Mouse (Mus musculus) midbrain, embryonic 15.5 days (tissue): ENCODE measurements around the gene Rhobtb1. TPM values are rescaled to one million over a fixed set of nuclear protein-coding genes. Genes with fewer than 3 reads are reported as not detected.
A peak's percentile ranks its signal among the peaks of the same experiment; 100 is the strongest.

ENCODE experiments used
- ATAC-seq: fragments of 200-750 bp; cut with Nextera tagmentation; replicated peaks from 2 replicates; pipeline ENCODE4 v1.8.0; 2017; ENCODE audit warnings: moderate TSS enrichment
- H3K27ac ChIP-seq: fragments of 300-500 bp; sonication (generic); 2 replicates; pipeline ENCODE4 v1.5.1; 2015; ENCODE audit warnings: mild to moderate bottlenecking, inconsistent platforms
- H3K27me3 ChIP-seq: fragments of 300-500 bp; sonication (generic); replicated peaks from 2 replicates; pipeline ENCODE4 v1.6.1; 2015; ENCODE audit warnings: inconsistent platforms
- H3K36me3 ChIP-seq: fragments of 300-500 bp; sonication (generic); replicated peaks from 2 replicates; pipeline ENCODE4 v1.6.1; 2015; ENCODE audit warnings: inconsistent platforms
- H3K4me1 ChIP-seq: fragments of 300-500 bp; sonication (generic); 2 replicates; pipeline ENCODE4 v1.6.1; 2015; ENCODE audit warnings: inconsistent platforms
- H3K4me2 ChIP-seq: fragments of 300-500 bp; sonication (generic); 2 replicates; pipeline ENCODE4 v1.6.1; 2015; ENCODE audit warnings: inconsistent platforms, mild to moderate bottlenecking, moderate library complexity
- H3K4me3 ChIP-seq: fragments of 300-500 bp; sonication (generic); 2 replicates; pipeline ENCODE4 v1.5.1; 2015; ENCODE audit warnings: mild to moderate bottlenecking, inconsistent platforms
- H3K9ac ChIP-seq: fragments of 300-500 bp; sonication (generic); 2 replicates; pipeline ENCODE4 v1.6.1; 2015; ENCODE audit warnings: mild to moderate bottlenecking, inconsistent platforms
- H3K9me3 ChIP-seq: fragments of 300-500 bp; sonication (generic); 2 replicates; pipeline ENCODE4 v1.6.1; 2016; ENCODE audit warnings: inconsistent platforms
- WGBS: fragments of 180-500 bp; shearing (Covaris S2); methylation state at CpG from one replicate; pipeline ENCODE4 v1.1.7; 2015; ENCODE audit warnings: mixed read lengths; 5-methylcytosine and 5-hydroxymethylcytosine counted together
- polyA plus RNA-seq: library from polyadenylated mRNA; unstranded; fragments of >200 nt; fragmentation: Nextera tagmentation; extraction: Ambion mirVana; gene quantifications from 2 replicates; pipeline ENCODE4 v1.2.1, GENCODE M21; 2015

The Rhobtb1 gene
- polyA plus RNA-seq, 1 experiment from 2014 or later: 17.7 TPM

DNA sequence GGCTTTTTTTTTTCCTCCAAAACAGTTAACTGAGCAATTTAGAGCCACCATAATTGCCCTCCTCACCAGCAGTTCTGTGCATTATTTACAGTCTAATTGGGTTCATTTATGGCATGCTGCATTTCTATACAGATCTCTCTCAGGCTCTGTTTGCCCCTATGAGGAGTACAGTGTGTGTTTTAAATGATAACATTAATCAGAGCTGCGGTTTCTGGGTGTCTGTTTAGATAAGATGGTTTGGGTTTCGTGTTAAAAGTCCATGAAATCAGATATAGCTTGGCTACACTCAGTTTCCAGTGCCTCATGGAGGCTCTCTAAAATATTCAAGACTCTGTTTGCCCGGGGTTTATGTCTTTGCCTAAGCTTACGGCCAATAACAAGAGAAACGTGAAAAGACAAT, 104.4 kb downstream of the Rhobtb1 start:
- no peak overlapping the region for H3K27ac ChIP-seq
- 43% methylated on average over 5 of the region's 5 CpGs for WGBS

DNA sequence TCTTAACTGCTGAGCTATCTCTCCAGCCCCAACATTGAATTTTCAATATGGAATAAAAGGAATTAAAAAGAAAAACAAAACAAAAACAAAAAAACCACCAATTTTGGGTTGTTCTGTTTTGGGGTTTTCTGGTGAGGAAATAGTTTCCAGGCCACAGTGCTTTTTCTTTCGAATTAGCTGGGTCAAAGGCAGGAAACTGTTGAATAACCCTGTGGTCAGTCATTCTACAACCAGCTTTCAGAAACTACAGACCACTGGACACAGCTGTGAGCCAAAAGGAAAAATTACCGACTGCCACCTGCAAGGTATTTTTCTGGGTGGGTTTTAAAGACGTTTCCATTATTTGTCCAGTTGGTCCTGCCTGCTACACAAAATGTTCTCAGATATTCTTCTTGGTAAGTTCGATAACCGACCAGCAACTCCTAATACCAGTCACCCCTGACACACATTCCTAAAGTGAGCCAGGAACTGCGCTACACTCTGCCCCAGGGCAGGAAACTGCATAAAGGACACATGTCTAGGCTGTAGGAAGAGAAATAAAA, 106.4 kb downstream of the Rhobtb1 start:
- H3K27me3 ChIP-seq: no peaks in the 10 kb centered on the region
- H3K9me3 ChIP-seq: no peaks in the 10 kb centered on the region
- no peak overlapping the region for H3K4me2 ChIP-seq
- no peak overlapping the region for H3K27ac ChIP-seq
- 85% methylated on average over 6 of the region's 6 CpGs for WGBS
- peaks cover 12% of the 10 kb centered on the region for H3K4me1 ChIP-seq
- no peaks in the 10 kb centered on the region for H3K36me3 ChIP-seq
- no peak overlapping the region for H3K4me3 ChIP-seq
- H3K9ac ChIP-seq: no peak overlapping the region
- ATAC-seq: no peak

More for the DNA sequence above, 104.4 kb downstream of the Rhobtb1 start:
- peaks cover 12% of the 10 kb centered on the region for H3K4me1 ChIP-seq
- no peak overlapping the region for H3K4me2 ChIP-seq
- no peaks in the 10 kb centered on the region for H3K36me3 ChIP-seq
- no peak overlapping the region for H3K9ac ChIP-seq
- H3K9me3 ChIP-seq: no peaks in the 10 kb centered on the region
- no peak for ATAC-seq
- no peak overlapping the region for H3K4me3 ChIP-seq
- H3K27me3 ChIP-seq: no peaks in the 10 kb centered on the region

DNA sequence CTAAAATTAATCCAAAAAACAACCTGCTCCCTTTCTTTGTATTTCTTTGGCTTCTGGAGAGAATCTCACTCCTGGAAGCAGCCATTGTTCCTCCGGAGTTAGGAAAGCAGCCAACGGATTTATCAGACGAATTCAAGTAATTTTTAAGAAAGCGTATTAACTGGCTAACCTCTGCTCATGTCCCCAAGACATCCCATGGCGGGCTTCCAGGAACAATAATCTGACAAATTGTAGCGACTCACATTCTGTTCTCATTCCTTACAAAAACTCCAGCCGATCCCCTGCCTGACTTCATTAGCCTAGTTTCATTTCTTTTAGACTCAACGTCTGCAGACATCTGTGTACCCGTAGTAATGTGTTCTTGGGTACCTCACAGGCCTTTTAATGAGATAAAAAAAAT, 107.4 kb downstream of the Rhobtb1 start:
- no peak overlapping the region for H3K27ac ChIP-seq
- no peak for ATAC-seq
- H3K36me3 ChIP-seq: no peaks in the 10 kb centered on the region
- H3K9me3 ChIP-seq: no peaks in the 10 kb centered on the region
- H3K4me3 ChIP-seq: no peak overlapping the region
- peaks cover 12% of the 10 kb centered on the region for H3K4me1 ChIP-seq
- H3K4me2 ChIP-seq: no peak overlapping the region
- H3K27me3 ChIP-seq: no peaks in the 10 kb centered on the region
- no peak overlapping the region for H3K9ac ChIP-seq
- 45% methylated on average over 9 of the region's 9 CpGs for WGBS

DNA sequence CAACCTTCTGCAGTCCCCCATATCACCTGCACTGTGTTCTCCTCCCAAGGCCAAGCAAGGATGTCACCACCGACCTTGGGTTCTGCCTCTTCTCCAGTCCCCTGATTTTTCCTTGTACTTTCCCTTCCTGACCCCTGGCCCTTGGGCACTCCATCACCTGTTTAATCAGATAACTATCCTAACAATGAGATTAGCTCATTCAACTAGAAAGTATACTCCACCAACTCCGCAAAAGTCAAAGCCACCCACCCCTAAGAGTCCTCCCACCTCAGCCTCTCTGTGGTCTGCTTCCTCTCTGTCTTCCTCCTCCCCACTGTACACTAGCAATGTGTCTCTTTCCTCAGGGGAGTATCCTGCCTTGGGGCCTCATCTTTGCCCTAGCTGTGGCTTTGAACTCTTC, 107.9 kb downstream of the Rhobtb1 start:
- Histone ChIP-seq H3K4me2 (no peak overlapping the region), H3K27me3 (no peaks in the 10 kb centered on the region), H3K27ac (no peak overlapping the region), H3K9ac (no peak overlapping the region), H3K9me3 (no peaks in the 10 kb centered on the region), H3K4me1 (peaks cover 11% of the 10 kb centered on the region), H3K36me3 (no peaks in the 10 kb centered on the region), H3K4me3 (no peak overlapping the region)
- WGBS: 82% methylated on average over 2 of the region's 2 CpGs
- no peak for ATAC-seq

DNA sequence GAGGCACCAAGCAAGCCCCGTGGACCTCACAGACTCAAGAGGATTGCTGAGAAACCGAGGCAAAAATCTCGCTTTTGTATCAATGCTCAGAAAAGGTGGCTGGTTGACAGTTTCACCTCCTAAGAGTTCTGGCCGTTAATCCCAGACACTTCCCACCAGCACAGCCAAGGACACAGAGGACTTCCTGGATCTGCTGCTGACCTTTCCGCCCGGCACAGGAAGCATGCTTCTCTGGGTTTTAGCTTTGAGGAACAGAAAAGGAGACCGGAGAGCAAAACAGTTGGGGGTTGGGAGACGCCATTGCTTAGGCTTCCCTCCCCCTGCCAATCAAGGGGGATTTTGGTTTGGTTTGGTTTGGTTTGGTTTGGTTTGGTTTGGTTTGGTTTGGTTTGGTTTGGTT, 108.7 kb downstream of the Rhobtb1 start:
- WGBS: 90% methylated on average over 8 of the region's 8 CpGs
- Histone ChIP-seq H3K36me3 (no peaks in the 10 kb centered on the region), H3K27me3 (no peaks in the 10 kb centered on the region), H3K4me2 (no peak overlapping the region), H3K9me3 (no peaks in the 10 kb centered on the region), H3K9ac (no peak overlapping the region), H3K4me1 (peaks cover 7% of the 10 kb centered on the region; the same call in 1 of the 2 replicates), H3K27ac (no peak overlapping the region), H3K4me3 (no peak overlapping the region)
- ATAC-seq: no peak

DNA sequence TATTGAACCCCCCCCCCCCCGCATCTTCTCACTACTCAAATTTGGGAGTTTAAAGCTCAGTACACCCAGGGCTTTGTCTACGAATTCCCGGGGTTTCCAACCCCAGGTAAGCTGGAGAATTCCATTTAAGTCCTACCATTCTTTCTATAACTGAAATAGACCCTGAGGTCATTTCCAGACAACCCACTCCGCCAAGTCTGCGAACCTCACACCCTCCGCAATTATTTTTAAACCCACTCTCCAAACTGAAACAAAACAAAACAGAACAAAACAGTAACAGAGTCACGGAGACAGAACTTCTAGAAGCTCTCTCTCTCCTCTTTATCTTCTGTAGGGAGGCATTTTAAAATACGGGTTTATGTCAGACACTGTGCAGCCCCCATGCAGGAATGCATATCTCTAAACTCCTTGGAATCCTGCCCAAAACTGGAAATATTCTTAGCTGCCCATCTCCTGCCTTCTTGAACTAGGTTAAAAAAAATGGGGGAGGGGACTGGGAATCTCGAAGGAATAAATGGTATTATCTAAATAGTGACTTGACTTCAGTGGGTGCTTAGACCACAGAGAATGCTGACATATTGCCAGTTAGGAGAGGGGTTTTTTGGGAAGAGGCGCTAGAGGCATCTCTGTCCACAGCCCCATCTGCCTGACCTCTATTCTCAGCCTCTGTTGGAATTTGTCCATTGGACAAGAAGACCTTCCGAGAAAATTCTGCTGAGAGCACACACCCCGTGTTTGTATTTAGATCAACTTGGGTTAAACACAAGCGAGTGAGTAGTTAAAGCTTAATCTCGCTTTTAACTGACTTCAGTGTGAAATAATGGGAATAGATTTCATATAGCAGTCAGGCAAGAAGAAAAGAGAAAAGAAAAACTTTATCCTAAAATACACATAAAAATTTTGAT, 111.9 kb downstream of the Rhobtb1 start:
- H3K9me3 ChIP-seq: no peaks in the 10 kb centered on the region
- WGBS: 75% methylated on average over 14 of the region's 14 CpGs
- H3K4me2 ChIP-seq: no peak overlapping the region
- no peaks in the 10 kb centered on the region for H3K27me3 ChIP-seq
- H3K36me3 ChIP-seq: no peaks in the 10 kb centered on the region
- H3K27ac ChIP-seq: no peak overlapping the region
- H3K4me1 ChIP-seq: peaks cover 4% of the 10 kb centered on the region; the same call in 1 of the 2 replicates
- ATAC-seq: no peak
- H3K4me3 ChIP-seq: no peak overlapping the region
- no peak overlapping the region for H3K9ac ChIP-seq

DNA sequence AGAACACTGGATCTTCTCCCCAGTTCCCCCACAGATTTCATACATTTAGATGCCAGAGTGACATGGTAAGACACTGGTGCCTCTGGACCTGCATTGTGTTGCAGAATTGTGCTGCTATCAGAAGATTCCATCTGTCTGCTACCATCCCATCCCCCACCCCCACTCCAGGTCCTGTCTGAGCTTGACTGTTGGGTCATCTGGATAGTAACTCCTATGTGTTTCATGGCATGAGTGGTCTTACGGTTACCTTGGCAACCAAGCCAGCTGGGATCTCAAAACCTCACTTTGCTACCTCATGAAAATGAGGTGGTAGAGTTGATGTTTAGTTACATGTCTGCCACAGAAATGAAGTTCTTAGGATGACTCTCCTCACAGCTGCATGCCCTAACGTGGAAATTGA, 112.7 kb downstream of the Rhobtb1 start:
- Histone ChIP-seq H3K9ac (no peak overlapping the region), H3K4me3 (no peak overlapping the region), H3K27me3 (no peaks in the 10 kb centered on the region), H3K4me2 (no peak overlapping the region), H3K27ac (no peak overlapping the region), H3K9me3 (no peaks in the 10 kb centered on the region), H3K4me1 (peaks cover 8% of the 10 kb centered on the region; the same call in 1 of the 2 replicates), H3K36me3 (no peaks in the 10 kb centered on the region)
- 0 out of 2 replicates have a peak, but pooled peaks have one; percentile 42 for ATAC-seq
- WGBS: 63% methylated on average over 2 of the region's 2 CpGs

DNA sequence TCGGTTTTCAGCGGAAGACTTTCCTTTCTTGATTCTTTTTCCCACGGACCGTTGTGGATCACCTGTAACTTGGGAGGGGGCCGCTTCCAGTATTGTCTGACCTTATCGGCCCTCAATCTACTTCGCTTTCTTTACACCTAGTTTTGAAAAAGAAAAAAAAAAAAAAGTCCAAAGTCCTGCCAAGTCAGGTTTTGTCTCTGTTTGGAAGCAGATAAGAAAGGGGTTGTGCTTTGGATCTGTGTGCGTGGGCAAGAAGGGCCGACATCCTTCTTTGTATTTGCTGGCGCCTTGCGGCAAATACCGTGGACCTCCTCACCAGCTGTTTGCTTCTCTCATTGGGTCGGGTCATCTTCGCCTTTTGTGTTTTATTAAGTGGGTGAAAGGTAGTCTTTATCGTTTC, 114.2 kb downstream of the Rhobtb1 start:
- WGBS: 90% methylated on average over 15 of the region's 15 CpGs
- no peak overlapping the region for H3K4me3 ChIP-seq
- H3K36me3 ChIP-seq: peaks cover 7% of the 10 kb centered on the region; the same call in 1 of the 2 replicates
- no peak overlapping the region for H3K4me2 ChIP-seq
- H3K9me3 ChIP-seq: no peaks in the 10 kb centered on the region
- H3K9ac ChIP-seq: no peak overlapping the region
- H3K27me3 ChIP-seq: no peaks in the 10 kb centered on the region
- ATAC-seq: no peak
- H3K27ac ChIP-seq: no peak overlapping the region
- peaks cover 8% of the 10 kb centered on the region; the same call in 1 of the 2 replicates for H3K4me1 ChIP-seq

DNA sequence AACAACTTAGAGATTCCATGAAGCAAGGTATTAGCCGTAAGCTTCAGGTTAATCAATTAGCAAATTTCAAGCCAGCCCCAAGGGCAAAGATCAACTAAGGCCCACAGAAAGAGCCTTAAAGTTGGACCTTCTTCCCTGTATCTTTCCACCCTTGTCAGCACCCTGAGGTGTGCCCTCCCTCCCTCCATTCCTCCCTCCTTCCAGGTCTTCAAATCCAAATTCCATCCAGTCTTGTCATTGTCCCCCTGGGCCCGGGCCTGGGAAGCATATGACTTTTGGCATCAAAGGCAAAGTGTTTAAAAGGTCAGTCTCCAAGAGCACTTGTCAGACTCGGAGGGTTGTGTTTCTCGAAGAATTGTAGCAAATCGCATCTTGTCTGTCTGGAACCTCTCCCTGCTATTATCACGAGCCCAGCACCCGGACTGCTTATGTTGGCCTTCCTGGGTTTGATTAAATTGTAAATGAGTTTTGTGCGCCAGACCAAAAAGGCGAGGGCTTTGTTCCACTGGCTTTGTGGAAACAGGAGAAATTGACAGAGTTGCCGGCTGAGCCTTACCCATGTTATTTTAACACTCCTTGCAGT, 116.9 kb downstream of the Rhobtb1 start:
- no peak overlapping the region for H3K4me2 ChIP-seq

DNA sequence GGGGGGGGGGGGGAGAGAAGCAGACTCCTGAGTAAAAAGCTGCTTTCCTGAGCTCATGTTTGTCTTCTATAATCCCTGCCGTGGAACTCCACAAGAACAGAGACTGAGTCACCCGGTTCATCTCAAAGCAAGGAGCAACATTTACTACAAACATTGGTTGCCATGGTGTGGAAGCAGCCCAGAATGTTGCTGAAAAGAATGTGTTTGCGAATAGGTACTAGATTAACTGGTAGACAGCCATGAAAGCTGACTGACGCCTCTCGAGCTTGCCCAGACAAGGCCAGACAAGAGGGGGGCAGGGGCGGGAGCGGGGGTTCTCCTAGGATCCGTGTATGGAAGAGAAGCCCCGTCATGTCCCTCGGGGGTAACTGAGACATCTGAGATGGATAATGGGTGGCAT, 120.2 kb downstream of the Rhobtb1 start:
- Histone ChIP-seq H3K27me3 (no peaks in the 10 kb centered on the region), H3K27ac (no peak overlapping the region), H3K9ac (no peak overlapping the region), H3K4me1 (peaks cover 5% of the 10 kb centered on the region; the same call in 1 of the 2 replicates), H3K4me2 (no peak overlapping the region), H3K9me3 (no peaks in the 10 kb centered on the region), H3K4me3 (no peak overlapping the region), H3K36me3 (peaks cover 7% of the 10 kb centered on the region; the same call in 1 of the 2 replicates)
- ATAC-seq: no peak
- 47% methylated on average over 10 of the region's 10 CpGs for WGBS

More for the DNA sequence above, 116.9 kb downstream of the Rhobtb1 start:
- 18% methylated on average over 10 of the region's 10 CpGs for WGBS
- Histone ChIP-seq H3K9me3 (no peaks in the 10 kb centered on the region), H3K27me3 (no peaks in the 10 kb centered on the region), H3K9ac (no peak overlapping the region), H3K36me3 (peaks cover 7% of the 10 kb centered on the region; the same call in 1 of the 2 replicates), H3K4me1 (peaks cover 8% of the 10 kb centered on the region; the same call in 1 of the 2 replicates), H3K27ac (no peak overlapping the region), H3K4me3 (no peak overlapping the region)
- ATAC-seq: no peak

DNA sequence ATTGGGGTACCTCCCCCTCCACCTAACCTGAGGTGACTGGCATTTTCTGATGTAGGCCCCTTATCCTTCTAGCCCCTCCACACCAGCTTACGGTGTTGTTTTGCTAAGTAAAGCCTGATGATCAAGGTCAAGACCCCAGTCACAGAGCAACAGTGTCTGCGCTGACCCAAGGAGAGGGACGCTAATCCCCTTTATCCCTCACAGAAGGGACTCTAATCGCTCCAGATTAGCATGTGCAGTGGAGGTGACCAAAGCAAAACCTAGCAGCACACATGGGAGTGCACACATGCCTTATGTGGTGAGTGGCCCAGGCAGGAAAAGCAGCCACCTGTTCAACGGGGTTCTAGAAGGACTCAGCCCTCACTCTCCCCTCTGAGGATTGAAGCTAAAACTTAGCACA, 123.0 kb downstream of the Rhobtb1 start:
- Histone ChIP-seq H3K27ac (no peak overlapping the region), H3K4me3 (no peak overlapping the region), H3K4me2 (no peak overlapping the region), H3K9me3 (no peaks in the 10 kb centered on the region), H3K9ac (no peak overlapping the region), H3K4me1 (no peaks in the 10 kb centered on the region), H3K27me3 (no peaks in the 10 kb centered on the region), H3K36me3 (peaks cover 7% of the 10 kb centered on the region; the same call in 1 of the 2 replicates)
- no peak for ATAC-seq
- WGBS: 19% methylated on average over 5 of the region's 5 CpGs

DNA sequence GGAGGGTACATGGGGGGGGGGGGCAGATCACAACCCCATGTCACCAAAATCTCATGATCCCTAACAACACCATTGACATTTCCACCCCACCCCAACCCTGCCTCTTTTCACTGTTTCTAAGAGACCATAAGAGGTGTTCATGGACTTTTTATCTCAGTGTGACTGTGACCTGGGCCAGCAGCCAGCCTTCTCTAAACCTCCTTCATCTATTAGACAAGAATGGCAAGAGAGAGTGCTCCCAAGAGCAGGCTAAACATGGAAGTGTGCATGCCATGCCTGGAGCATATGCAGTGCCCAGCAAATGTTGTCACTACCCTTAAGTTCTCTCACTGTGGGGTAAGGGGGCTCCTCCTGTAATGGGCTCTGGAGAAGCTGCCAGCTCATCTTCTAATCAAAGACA, 123.5 kb downstream of the Rhobtb1 start:
- no peak overlapping the region for H3K27ac ChIP-seq
- H3K27me3 ChIP-seq: no peaks in the 10 kb centered on the region
- H3K4me2 ChIP-seq: no peak overlapping the region
- peaks cover 7% of the 10 kb centered on the region; the same call in 1 of the 2 replicates for H3K36me3 ChIP-seq
- no peak overlapping the region for H3K4me3 ChIP-seq
- no peak; the same call in 1 of the 2 replicates for ATAC-seq
- no peaks in the 10 kb centered on the region for H3K9me3 ChIP-seq
- H3K4me1 ChIP-seq: no peaks in the 10 kb centered on the region
- no peak overlapping the region for H3K9ac ChIP-seq
